Mouse (Mus musculus) hindlimb bud, embryonic 11.5 days (tissue): Measurements from ENCODE around the gene Rtn1.
"Not testable (repeated sequence)": the region's sequence is repeated elsewhere in the genome, so short reads cannot be mapped to it uniquely, and the experiment has no call there.

Experiments
- DNase-seq: peaks from one replicate; pipeline ENCODE4 v3.0.0-alpha.2; 2012; ENCODE audit warnings: low read depth, low spot score; ENCODE audit errors: extremely low spot score

Gene Rtn1

DNA sequence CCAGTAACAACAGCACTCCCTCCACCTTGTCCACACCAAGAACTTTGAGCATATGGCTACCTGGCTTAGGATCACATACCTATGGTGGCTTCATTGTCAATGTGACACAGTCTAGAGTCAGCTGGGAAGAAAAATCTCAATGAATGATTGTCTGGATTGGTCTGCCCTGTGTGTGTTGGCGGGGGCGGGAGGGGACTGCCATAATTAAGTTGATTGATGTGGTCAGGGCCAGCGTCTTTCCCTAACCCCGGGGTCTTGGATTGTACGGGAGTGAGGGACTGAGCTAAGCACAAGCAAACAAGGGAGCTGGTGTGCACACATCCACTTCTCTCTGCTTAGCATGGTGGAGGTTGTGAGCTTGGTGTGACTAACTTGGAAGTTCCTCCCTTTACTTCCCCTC, 83.8 kb downstream of the Rtn1 start:
- no peak for DNase-seq

DNA sequence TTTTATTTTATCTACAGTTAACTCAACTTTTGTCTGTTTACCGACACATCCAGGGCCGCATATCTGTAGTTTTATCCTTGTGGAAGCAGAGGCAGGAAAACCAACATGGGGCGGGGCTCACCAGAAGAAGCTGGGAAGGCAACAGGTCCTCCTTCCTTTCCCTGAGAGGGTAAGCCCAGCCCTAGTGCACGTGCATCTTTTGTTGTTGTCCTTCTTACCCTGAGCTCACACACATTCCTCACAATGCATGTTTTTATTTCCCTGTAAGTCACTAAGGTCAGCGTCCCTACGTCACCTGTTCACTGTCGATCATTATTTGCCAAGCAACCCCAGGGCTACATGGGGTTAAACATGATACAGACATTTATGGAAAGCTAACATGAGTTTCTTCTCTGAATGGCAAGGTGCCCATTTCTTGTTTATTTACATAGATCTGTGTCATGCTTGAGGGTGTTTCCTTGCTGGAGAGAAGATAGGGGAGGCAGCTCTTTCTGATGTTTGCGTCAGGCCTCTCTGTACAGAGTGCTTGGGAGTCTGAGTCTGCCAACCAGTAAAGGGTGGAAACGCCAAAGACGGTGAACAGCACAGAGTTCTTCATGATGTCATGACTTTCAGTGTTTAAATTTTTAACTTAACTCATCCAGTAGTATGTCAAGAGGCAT, 84.5 kb downstream of the Rtn1 start:
- DNase-seq: no peak

DNA sequence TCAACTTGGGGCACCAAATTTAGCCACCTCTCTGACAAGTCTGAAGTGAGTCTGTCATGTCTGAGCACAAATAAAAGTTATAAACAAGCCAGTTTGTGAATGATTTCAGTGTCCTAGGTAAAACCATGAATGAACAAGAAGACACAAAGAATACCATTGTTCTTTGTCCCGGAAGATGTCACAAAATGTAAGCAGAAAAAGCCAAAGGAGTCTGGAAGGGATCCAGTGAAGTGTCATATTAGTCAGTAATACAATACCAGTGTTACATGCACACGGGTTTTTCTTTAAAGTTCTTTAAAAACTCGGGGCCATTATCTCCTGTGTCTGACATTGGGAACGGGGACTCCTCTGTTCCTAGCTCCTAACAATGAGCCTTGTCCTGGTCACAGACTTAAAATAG, 85.1 kb downstream of the Rtn1 start:
- no peak for DNase-seq

- no peak for DNase-seq
Observed at GRCm38 (mm10) chr12:72315732-72316465, 93.0 kb downstream of the Rtn1 start.

DNA sequence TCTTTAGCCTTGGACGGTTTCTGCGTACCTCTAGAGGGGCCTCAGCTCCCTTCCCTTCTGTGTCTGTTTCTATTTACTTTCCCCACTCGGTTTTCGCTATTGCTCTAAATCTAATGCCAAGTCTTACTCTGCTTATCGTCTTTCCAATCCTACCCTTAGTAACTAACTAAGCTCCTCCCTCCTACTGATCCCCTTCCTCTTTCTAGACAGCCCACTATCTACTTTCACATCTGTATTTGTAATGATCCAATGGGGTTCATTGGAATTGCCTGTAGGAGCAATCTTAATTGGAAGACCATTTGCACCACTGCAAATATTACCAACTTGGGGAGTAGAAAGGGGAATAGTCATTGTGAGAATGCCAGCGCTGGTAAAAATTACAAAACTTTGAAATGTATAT, 98.0 kb downstream of the Rtn1 start:
- DNase-seq: no peak

- no peak for DNase-seq
Observed at GRCm38 (mm10) chr12:72308506-72308905, 100.3 kb downstream of the Rtn1 start.

DNA sequence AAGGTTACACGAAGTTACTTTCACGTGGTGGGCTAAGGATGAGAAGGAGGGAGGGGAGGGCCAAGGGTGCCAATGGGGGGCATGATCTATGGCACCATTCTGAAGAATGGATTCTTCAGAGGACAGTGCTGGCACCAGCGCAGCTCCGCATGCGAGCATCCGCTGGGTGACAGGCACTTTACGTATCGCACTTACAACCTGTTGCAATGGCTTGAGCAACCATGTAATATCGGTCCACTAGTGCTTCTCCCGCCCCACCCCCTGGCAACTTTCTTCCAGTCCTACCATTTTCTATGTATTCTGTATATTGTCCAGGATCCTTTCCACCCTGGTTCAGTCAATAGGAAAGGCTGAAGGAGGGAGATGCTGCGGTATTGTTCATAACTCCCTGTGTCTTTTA, 102.6 kb downstream of the Rtn1 start:
- no peak for DNase-seq

DNA sequence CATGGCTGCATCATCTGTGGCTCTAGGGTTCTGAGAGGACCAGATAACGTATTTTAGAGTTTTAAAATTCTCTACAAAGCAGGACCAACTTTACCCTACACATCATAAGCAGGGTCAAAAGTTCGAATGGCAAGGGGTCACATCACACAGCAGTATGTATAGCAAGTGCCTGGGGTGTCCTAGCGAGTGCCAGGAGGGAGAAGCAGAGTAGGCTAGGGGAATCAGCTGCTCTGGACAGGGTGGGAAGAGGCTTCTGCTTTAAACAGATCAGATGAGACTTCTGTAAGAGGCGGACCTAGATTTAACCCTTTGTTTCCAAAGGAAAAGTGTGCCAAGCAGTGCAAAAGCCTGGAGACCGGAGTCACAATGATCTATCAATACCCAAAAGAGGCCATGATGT, 103.4 kb downstream of the Rtn1 start:
- DNase-seq: no peak

GRCm38 (mm10) chr12:72304985-72305384, 103.9 kb downstream of the Rtn1 start:
- DNase-seq: no peak

DNA sequence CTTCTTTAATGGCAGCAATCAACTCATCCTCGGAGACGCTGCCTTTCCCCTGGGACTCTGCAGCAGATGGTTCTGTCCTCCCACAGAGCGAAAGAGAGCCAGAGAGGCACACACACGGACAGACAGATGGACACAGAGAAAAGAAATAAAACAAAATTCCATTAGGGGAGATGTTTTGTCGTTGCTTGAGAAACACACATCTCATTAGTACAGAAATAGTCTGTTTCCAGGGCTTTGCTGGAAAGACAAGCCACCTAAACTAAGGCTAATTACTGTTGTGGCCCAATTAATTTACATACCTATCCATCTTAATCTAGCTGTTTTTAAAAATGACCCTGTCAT, 104.5 kb downstream of the Rtn1 start:
- DNase-seq: no peak

DNA sequence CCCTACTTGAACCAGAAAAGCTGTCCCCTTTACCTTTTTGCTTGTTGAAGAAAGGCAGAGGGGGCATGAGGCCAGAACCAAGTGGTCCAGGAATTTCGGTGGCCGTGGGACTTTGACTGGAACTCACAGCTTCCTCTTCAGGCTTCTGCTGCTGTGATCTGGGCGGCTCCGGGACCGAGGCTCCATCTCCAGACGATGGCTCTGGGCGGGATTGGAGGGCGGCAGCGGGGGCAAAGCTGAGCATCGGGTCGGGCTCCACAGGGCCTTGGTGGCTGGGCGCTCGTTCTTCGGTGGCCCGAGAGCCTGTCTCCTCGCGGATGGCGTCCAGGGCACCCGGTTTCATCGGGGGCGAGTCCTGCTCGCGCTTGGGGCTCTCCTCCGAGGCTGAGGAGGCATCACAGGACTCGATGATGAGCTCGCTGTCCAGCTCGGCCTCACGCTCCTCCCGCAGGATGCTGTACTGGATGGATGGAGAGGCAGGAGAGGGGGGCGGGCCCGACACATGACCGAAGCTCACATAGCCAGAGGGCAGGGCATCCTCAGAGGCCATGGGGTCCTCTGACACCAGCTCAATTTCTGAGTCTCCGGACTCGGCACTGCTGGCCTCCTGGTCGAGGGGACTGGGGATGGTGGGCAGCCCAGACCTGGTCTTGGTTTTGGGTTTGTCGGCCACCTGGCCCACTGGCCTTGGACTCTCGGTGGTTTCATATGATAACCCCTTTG, 105.1 kb downstream of the Rtn1 start:
- DNase-seq: no peak

DNA sequence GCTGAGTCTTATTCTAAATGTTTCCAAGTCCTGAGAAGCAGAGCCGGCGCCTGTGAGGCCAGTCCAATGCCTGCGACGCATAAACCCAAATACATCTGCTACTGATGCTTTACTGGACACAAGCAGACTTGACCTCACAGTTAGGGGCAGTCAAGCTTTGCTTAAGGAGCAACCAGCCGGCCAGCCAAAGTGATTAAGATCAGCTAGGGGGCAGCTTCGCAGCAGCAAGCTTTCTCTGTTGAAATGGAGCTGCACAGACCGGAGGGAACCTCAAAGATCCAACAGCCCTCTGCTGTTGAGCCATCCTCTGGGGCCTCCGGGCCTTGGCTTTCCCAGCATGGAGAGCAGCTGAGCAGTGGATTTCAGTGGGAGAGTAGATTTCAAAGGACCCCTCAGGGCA, 107.4 kb downstream of the Rtn1 start:
- DNase-seq: no peak

GRCm38 (mm10) chr12:72300971-72301370, 107.9 kb downstream of the Rtn1 start:
- DNase-seq: no peak

GRCm38 (mm10) chr12:72298222-72298621, 110.6 kb downstream of the Rtn1 start:
- DNase-seq: no peak

GRCm38 (mm10) chr12:72296552-72296951, 112.3 kb downstream of the Rtn1 start:
- no peak for DNase-seq

DNA sequence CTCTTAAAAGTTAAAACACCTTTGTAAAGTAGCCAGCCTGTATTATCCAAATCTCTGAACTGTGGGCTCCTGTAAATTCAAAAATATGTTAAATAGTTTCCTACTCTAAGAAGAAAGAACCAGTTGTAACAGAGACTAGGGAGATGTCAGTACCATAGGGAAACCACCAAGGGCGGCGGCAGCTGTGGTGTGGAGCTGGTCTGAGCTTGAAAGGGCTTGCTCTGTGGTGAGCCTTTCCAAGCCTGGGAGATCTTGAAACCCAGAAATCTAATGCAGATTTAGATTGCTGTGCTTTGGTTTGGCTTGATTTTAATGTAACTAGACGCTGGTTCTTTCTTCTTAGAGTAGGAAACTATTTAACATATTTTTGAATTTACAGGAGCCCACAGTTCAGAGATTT, 115.7 kb downstream of the Rtn1 start:
- not testable (repeated sequence) for DNase-seq

- no peak for DNase-seq
Observed at GRCm38 (mm10) chr12:72292566-72292965, 116.3 kb downstream of the Rtn1 start.

GRCm38 (mm10) chr12:72291266-72291665, 117.6 kb downstream of the Rtn1 start:
- DNase-seq: no peak

DNA sequence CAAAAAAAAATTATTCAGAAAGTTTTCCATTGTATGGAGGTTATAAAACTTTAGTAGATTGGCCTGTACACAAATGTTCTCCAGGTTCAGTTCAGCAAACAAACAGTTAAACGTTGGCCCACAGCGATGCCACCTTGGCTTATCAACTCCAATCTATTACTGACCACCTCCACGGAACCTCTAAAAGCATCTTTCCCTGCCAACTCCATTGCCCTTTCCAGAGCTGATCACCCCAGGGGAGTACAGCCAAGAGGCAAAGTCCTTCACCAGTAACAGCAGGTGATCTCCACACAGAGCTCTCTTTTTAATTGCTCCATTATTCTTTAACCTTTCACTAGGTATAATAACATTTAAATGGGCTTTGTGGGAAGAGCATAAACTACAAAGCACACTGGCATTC, 120.6 kb downstream of the Rtn1 start:
- DNase-seq: no peak

GRCm38 (mm10) chr12:72287332-72288004, 121.4 kb downstream of the Rtn1 start:
- no peak for DNase-seq
